Mouse (Mus musculus) E14TG2a.4 (cell line): ENCODE data around the gene Rbfox1.

Experiments
- CTCF ChIP-seq: conservative IDR thresholded peaks from 2 replicates; pipeline ENCODE4 v1.5.1; 2014; ENCODE audit warnings: low read length
- POU5F1 ChIP-seq: IDR thresholded peaks from 2 replicates; pipeline ENCODE4 v1.6.1; 2014; ENCODE audit warnings: low read length, borderline replicate concordance

DNA sequence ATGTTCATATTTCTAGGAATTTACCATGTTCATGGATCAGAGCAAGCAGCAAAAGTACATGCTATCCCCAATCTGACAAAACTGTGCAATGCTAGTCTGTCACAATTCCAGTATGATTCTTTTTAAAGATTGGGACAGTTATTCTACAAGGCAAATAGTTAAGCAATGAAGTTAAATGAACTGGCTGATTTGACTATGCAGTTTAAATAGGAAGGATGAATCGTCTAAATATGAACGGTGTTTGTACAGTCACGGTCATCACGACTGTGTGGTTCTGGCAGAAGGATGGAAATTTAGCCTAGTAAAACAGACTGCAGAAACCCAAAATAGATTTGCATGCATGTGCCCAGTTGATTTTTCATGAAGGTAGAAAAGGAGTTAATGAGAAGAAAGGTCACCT, 236.1 kb downstream of the Rbfox1 start:
- TF ChIP-seq CTCF, result no peak
- TF ChIP-seq POU5F1, result no peak
